Mouse (Mus musculus): ENCODE measurements around the gene Asprv1. TPM values are rescaled to one million over a fixed set of nuclear protein-coding genes. Genes with fewer than 3 reads are reported as not detected.

Gene Asprv1
- polyA plus RNA-seq, 1 experiment from 2014 or later, result 1.00 TPM

DNA sequence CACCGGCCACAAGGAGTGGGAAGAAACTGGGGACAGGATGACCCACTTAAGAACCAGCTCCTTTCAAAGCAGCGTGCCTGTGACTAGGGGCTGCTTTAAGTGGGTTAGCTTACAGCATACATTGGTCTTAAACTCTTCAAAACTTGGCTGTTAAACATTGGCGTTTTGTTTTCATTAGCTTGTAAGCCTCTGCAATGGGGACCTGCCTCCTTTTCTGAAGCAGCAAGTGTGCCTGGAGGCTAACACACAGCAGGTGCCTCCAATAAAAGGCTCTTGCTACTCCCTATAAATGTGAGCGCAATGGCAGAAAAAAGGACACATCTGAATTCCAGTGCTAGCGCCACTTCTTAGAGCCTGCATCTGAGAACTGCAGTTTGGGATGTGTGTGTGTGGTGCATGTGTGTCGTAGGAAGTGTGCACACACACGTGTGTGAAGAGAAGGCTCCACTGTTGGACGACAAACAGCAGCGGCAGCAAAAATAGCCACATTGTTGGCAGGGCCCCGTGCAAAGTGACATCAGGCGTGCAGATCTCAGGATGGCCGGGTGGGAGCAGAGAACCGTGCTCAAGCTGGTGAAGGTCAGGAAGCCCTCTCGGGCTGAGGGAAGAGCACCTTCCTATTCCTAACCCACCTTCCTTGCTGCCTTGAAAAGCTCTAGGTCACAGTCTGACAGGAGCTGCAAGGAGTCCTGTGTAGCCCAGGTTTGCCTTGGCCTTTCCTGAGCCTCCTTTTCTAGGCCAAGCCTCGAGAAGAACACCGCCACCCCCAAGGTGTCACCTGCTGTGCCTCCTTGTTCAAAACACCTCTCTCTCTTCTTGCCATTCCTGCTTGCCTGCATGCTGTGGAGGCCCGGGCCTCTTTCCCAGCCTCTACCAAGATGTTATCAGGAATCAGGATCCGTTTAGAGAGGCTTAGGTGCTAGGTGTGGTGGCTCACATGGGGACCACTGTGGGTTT lies 3.6 kb upstream of the Asprv1 start:
- Histone ChIP-seq H3K36me3 (no peaks in the 10 kb centered on the region), H3K27me3 (no peaks in the 10 kb centered on the region), H3K9me3 (no peaks in the 10 kb centered on the region), H3K27ac (replicated peaks) (no peak overlapping the region), H3K4me2 (no peak overlapping the region), H3K4me3 (no peak overlapping the region), H3K9ac (no peak overlapping the region), H3K4me1 (replicated peaks) (no peaks in the 10 kb centered on the region)
- WGBS, result 70% methylated on average over 18 of the region's 18 CpGs
- ATAC-seq (ENCODE audit: low FRiP score, low read depth), result no peak

DNA sequence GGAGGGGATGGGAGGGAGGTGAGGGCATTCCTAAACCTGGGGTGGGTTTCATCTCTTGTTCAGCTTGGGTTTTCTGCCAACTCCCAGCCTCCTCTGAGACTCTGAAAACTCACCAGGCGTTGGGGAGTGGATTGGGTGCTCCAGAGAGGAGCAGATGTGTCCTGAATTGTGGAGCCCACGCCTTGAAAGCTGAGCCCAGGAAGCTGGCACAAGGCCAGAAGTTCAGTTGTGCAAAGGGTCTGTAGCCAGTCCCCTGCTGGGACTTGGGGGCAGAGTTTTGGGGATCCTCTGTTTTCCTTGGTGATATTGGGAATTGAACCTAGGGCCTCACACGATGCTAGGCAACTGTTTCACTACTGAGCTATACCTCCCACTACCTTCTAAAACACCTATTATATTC lies 2.2 kb downstream of the Asprv1 start:
- no peaks in the 10 kb centered on the region for H3K27me3 ChIP-seq
- H3K4me2 ChIP-seq, result no peak overlapping the region
- WGBS, result 53% methylated on average over 3 of the region's 3 CpGs
- H3K9me3 ChIP-seq, result no peaks in the 10 kb centered on the region
- no peak for ATAC-seq (ENCODE audit: low FRiP score, low read depth)
- no peak overlapping the region for H3K27ac ChIP-seq (replicated peaks)
- no peaks in the 10 kb centered on the region for H3K4me1 ChIP-seq (replicated peaks)
- no peak overlapping the region for H3K4me3 ChIP-seq
- H3K9ac ChIP-seq, result no peak overlapping the region
- H3K36me3 ChIP-seq, result no peaks in the 10 kb centered on the region

DNA sequence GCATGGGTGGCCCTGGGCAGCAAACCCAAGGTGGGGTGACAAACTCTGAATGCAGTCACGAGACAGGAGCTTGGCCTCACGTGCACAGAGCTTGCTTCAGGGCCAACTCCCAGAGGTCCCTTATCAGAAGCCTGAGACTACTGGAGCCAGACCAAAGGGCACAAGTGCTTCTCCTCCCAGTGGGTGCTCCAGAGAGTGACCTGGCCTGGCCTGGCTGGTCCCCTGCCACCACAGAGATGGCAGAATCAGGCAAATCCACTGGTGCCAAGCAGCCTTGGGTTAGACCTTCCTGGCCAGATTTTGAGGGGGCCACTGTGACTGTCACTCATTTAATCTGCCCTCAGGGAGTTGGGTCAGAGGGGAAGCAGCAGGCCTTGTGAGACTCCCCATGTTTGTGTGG lies 8.5 kb downstream of the Asprv1 start:
- WGBS, result 88% methylated on average over 2 of the region's 2 CpGs
- no peaks in the 10 kb centered on the region for H3K27me3 ChIP-seq
- H3K4me1 ChIP-seq (replicated peaks), result no peaks in the 10 kb centered on the region
- no peak overlapping the region for H3K4me2 ChIP-seq
- H3K9ac ChIP-seq, result no peak overlapping the region
- H3K36me3 ChIP-seq, result no peaks in the 10 kb centered on the region
- ATAC-seq (ENCODE audit: low FRiP score, low read depth), result no peak
- no peak overlapping the region for H3K27ac ChIP-seq (replicated peaks)
- no peak overlapping the region for H3K4me3 ChIP-seq
- no peaks in the 10 kb centered on the region for H3K9me3 ChIP-seq

DNA sequence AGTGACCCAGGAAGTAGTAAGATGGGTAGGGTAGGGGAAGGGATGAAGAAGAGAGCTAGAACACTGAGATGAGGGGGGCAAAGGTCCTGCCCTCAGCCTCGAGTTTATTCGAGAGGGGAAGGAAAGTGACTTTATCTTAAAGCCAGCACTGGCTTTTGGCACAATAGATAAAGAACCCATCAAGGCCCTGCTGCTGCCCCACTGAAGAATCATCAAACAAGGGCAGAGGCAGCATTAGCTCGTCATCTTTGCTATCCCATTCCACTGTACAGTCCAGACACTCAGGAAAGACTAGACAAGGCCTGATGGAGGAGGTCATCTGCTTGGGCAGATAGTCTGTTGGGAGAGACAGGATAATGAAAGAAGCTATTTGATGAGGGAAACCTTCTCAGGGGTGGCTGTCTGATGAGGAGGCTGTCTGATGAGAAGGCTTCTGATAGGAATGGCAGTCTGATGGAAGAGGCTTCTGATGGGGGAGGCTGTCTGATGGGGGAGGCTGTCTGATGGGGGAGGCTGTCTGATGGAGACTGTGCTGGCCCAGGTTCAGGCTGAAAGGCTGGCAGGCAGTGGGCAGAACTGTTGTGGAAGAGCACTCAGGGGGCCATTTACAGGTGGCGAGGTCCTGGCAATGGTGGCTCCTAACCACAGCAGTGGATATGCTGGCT lies 9.3 kb downstream of the Asprv1 start:
- no peak overlapping the region for H3K9ac ChIP-seq
- no peak overlapping the region for H3K4me2 ChIP-seq
- no peaks in the 10 kb centered on the region for H3K36me3 ChIP-seq
- no peaks in the 10 kb centered on the region for H3K9me3 ChIP-seq
- H3K27ac ChIP-seq (replicated peaks), result no peak overlapping the region
- H3K4me3 ChIP-seq, result no peak overlapping the region
- WGBS, result 71% methylated on average over 4 of the region's 4 CpGs
- no peaks in the 10 kb centered on the region for H3K27me3 ChIP-seq
- no peaks in the 10 kb centered on the region for H3K4me1 ChIP-seq (replicated peaks)
- ATAC-seq (ENCODE audit: low FRiP score, low read depth), result no peak

DNA sequence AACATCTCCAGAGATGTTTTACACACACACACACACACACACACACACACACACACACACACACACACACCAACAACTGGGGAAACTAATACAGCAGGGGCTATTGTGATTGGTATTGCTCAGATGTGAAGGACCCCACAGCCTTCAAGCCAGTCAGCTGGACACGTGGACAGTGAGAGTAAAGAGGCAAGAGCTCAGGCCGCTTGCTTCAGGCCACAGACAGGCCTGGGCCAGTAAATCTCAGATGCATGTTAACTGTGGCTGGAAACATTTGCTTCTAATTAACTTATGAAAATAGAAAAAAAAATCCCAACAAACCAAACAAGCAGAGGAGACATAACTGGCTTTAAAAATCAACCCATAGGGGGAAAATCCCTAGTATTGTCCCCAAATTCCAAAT lies 9.9 kb downstream of the Asprv1 start:
- Histone ChIP-seq H3K9ac (no peak overlapping the region), H3K27me3 (no peaks in the 10 kb centered on the region), H3K4me2 (no peak overlapping the region), H3K4me3 (no peak overlapping the region), H3K27ac (replicated peaks) (no peak overlapping the region), H3K36me3 (no peaks in the 10 kb centered on the region), H3K4me1 (replicated peaks) (no peaks in the 10 kb centered on the region), H3K9me3 (no peaks in the 10 kb centered on the region)
- WGBS, result 83% methylated on average over 2 of the region's 2 CpGs
- ATAC-seq (ENCODE audit: low FRiP score, low read depth), result no peak

DNA sequence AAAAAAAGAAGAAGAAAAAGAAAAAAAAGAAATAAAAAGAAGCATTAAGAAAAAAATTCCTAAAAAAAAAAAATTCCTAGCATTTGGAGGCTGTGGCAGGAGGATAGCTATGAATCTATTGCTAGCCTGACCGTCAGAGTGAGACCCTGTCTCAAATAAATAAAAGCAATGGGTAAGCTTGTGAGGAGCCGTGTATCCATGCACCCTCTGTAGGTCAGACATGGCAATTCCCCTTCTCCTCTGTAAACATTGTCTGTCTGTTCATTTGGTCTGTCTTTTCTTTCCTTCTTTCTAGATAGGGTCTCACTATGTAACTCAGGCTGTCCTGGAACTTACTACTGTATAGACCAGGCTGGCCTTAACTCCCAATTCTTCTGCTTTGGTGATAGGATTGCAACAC lies 10.5 kb downstream of the Asprv1 start:
- Histone ChIP-seq H3K9me3 (no peaks in the 10 kb centered on the region), H3K4me2 (no peak overlapping the region), H3K27ac (replicated peaks) (no peak overlapping the region), H3K9ac (no peak overlapping the region), H3K36me3 (no peaks in the 10 kb centered on the region), H3K27me3 (no peaks in the 10 kb centered on the region), H3K4me3 (no peak overlapping the region), H3K4me1 (replicated peaks) (no peaks in the 10 kb centered on the region)
- 18% methylated on average over 2 of the region's 2 CpGs for WGBS
- ATAC-seq (ENCODE audit: low FRiP score, low read depth), result peak; percentile 38; the same call in 1 of the 2 replicates

DNA sequence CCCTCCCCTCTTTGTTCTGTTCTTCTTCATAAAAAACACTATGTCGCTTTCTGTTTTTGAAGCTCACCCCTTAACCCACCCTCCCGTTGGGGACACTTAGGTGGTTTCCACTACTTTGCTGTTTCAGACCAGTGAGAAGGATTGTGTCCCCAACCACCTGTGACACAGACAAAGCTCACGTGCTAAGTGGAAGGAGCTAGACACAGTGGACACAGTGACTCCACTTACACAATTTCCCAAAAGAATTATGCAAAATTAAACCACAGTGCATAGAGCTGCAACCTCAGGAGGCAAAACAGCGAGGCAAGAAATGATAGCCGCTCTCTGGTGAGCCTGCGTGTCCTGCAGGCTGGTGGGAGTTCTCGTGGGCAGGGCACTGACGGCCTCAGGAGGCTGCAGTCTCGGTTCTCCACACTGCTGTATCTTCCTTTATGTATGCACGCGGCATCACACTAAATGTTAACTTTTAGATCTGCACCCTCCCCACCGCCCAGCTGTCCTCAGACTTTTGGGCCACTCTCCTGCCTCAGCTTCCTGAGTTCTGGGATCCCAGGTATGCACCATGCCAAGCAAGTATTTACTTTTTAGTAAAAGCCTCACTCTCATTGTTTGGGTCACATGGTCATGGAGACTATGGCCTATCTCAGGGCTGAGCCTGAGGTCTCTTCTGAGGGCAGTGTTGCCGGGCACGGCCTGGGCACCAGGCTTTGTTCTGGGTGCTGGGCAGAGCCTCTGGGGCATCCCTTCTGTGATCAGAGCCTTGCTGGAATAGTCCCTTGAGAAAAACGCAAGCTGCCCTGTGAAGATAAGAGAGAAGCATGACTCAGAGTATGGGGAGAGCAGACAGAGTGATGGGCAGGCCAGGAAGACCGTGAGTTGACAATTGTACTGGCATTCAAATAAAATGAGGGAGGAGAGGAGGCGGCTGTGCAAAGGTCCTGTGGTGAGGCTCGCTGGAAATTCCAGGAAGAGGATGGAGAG lies 11.5 kb downstream of the Asprv1 start:
- no peaks in the 10 kb centered on the region for H3K4me1 ChIP-seq (replicated peaks)
- H3K9ac ChIP-seq, result no peak overlapping the region
- H3K27ac ChIP-seq (replicated peaks), result no peak overlapping the region
- H3K9me3 ChIP-seq, result no peaks in the 10 kb centered on the region
- H3K27me3 ChIP-seq, result no peaks in the 10 kb centered on the region
- H3K4me2 ChIP-seq, result no peak overlapping the region
- H3K4me3 ChIP-seq, result no peak overlapping the region
- WGBS, result 82% methylated on average over 18 of the region's 18 CpGs
- no peaks in the 10 kb centered on the region for H3K36me3 ChIP-seq
- no peak for ATAC-seq (ENCODE audit: low FRiP score, low read depth)

DNA sequence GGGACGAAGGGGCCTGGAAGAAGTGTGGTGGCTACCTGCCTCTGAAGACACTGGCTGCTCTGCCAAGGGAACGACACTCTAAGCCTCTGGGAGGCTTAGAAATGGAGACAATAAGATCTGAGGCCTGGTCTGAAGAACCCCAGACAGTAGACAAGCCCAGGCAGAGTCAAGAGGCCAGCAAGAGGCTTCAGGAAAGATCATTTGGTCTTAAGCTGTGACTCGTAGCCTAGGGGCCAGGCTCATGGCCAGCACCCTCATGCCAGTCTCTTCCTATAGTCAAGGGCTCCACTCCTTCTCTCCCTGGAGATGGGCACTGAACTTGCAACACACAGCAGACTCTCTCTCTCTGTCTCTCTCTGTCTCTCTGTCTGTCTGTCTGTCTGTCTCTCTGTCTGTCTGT lies 12.2 kb downstream of the Asprv1 start:
- Histone ChIP-seq H3K27ac (replicated peaks) (no peak overlapping the region), H3K9ac (no peak overlapping the region), H3K9me3 (no peaks in the 10 kb centered on the region), H3K4me2 (no peak overlapping the region), H3K4me3 (no peak overlapping the region), H3K4me1 (replicated peaks) (no peaks in the 10 kb centered on the region), H3K27me3 (no peaks in the 10 kb centered on the region), H3K36me3 (no peaks in the 10 kb centered on the region)
- no peak for ATAC-seq (ENCODE audit: low FRiP score, low read depth)
- WGBS, result 89% methylated on average over 3 of the region's 3 CpGs

DNA sequence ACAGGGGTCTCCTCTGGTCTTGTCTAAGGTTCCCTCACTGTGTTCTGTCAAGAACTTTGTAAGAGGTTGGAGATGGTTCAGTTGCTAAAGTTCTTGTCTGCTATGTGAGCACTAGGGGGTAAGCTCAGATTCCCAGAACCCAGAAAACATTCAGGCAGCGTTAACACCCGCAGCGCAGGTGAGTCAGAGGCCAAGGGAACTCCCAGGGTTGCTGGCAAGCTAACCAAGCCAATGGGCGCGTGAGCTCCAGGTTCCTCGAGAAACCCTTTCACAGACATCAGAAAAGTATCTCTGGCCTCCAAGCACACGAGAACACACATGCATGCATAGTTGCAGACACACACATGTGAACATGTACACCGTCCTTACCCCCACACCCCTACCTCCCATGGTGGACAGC lies 12.8 kb downstream of the Asprv1 start:
- whole genome bisulfite sequencing, result 92% methylated on average over 8 of the region's 8 CpGs
- Histone ChIP-seq H3K36me3 (no peaks in the 10 kb centered on the region), H3K4me1 (replicated peaks) (no peaks in the 10 kb centered on the region), H3K9ac (no peak overlapping the region), H3K4me3 (no peak overlapping the region), H3K9me3 (no peaks in the 10 kb centered on the region), H3K27me3 (no peaks in the 10 kb centered on the region), H3K27ac (replicated peaks) (no peak overlapping the region), H3K4me2 (no peak overlapping the region)
- no peak for ATAC-seq (ENCODE audit: low FRiP score, low read depth)

DNA sequence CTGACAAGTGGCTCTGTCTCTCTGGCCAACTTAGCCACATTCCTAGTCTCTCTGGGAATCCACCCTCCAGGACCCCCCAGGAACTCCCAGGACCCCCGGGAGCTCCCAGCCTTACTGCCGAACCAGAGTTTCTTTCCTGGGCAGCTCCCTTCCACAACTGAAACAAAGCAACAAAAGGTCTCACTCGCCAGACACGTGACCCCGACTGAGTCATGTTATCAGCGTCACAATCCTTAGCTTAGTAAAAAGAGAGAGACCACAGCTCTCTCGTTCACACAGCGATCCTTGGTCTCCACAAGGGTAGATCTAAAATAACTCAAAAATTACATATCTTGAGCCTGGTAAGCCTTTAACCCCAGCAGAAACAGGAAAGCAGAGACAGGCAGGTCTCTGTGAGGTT lies 13.8 kb downstream of the Asprv1 start:
- ATAC-seq (ENCODE audit: low FRiP score, low read depth), result no peak
- H3K4me3 ChIP-seq, result no peak overlapping the region

DNA sequence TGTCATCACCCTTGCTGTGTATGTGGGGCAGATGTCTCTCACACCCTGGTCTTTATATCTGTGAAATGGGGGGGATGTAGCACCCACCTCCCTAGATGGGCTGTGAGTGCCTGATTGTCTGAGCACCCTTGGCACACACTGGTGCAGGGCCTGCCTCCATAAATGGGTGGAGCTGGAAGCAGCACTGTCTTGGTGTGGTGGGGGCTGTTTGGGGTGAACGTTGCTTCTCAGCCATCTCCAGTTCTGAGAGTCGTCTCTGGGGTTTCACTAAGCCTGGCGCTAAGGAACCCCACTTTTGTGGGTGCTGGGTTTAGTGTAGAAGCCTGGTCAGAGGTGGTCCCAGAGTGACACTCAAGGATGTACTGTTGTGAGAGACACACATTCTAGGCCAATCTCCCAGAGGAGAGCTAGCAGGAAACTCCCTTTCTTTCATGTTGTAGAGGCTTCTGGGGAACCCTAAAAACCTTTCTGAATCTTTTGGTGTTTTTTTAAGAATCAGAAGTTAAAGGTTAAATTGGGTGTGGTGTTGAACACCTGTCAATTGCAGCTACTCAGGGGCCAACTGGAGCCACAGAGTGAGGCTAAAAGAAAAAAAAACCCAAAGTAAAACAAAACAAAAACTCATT lies 16.9 kb downstream of the Asprv1 start:
- ATAC-seq (ENCODE audit: low FRiP score, low read depth), result no peak
- H3K4me1 ChIP-seq (replicated peaks), result no peaks in the 10 kb centered on the region
- H3K27me3 ChIP-seq, result no peaks in the 10 kb centered on the region
- no peak overlapping the region for H3K9ac ChIP-seq
- H3K27ac ChIP-seq (replicated peaks), result no peak overlapping the region
- no peak overlapping the region for H3K4me2 ChIP-seq
- no peaks in the 10 kb centered on the region for H3K9me3 ChIP-seq
- H3K36me3 ChIP-seq, result peaks cover 20% of the 10 kb centered on the region
- 80% methylated on average over 3 of the region's 3 CpGs for WGBS
- H3K4me3 ChIP-seq, result no peak overlapping the region

More for the DNA sequence above, 13.8 kb downstream of the Asprv1 start:
- Histone ChIP-seq H3K36me3 (no peaks in the 10 kb centered on the region), H3K9ac (no peak overlapping the region), H3K4me1 (replicated peaks) (no peaks in the 10 kb centered on the region), H3K27me3 (no peaks in the 10 kb centered on the region), H3K27ac (replicated peaks) (no peak overlapping the region), H3K4me2 (no peak overlapping the region), H3K9me3 (no peaks in the 10 kb centered on the region)
- WGBS, result 53% methylated on average over 8 of the region's 8 CpGs

Data from hindbrain, embryonic 15.5 days (tissue).